Mouse (Mus musculus): ENCODE data around the gene Larp4b.

DNA sequence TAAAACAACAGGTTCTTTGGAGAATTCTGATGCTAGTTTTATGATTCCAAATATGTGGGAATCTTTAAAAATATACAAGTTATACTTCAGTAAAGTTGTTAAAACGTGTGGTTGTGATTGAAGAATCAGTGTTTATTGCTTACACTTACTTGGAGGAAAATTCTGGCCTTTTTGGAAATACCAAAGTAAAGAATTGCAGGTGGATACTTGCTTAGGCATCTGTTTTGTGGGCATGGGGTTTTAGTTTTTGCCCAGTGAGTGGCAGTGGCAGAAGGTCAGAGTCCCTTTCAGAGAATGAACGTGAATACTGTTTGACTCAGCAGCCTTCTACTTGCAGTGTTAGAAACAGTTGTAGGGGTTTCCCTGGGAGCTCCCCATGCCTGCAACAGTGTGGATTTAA is 40.7 kb downstream of the Larp4b start:
- TF ChIP-seq CTCF (IDR thresholded peaks at IDR 0.05; ENCODE audit: control insufficient read depth, insufficient read depth, insufficient replicate concordance, low read depth, low read length), result no peak
- no peak for TF ChIP-seq POLR2A (IDR thresholded peaks at IDR 0.05; ENCODE audit: control insufficient read depth, low read depth, low read length)

Data from testis, adult 2 months (tissue).